Mouse (Mus musculus): ENCODE measurements around the gene Cfd. TPM values are rescaled to one million over a fixed set of nuclear protein-coding genes. Genes with fewer than 3 reads are reported as not detected.
A peak's percentile ranks its signal among the peaks of the same experiment; 100 is the strongest.

Cfd gene
- not detected for total RNA-seq (2021)

DNA sequence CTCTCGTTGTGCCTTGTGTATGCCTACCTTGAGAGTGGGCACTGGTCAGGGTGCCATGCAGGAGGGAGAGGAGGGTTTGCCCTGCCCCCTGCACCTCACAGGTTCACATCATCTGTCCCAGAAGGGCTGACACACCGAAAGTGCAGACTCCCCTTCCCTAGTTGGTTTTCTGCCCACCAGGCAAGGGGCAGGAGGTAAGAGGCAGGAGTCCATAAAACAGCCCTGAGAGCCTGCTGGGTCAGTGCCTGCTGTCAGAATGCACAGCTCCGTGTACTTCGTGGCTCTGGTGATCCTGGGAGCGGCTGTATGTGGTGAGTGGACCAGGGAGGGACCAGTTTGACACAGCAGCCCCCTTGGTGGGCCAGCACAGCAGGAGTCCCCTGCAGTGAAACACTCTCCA, at the start of gene Cfd:
Cfd (plus strand) TSS at position 184 of the 400 bp plus-strand sequence.
- intact Hi-C loops (cut with DNase I): no loop called here

DNA sequence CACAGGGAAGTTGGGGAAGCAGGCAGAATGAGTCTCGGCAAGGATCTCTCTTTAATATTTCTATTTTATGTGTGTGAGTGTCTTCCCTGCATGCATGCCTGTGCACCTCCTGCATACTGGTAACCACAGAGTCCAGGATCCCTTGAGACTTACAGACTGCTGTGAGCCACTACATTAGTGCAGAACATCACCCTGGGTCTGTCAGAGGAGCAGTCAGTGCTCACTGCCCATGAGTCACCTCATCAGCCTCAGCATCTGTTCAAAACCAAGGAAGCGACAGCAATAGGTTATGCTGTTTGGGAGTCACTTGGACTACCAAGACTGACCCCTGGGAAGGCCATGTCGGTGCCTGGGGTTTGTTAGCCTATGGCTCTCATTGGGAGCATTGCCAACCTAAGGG, 48.3 kb upstream of the Cfd start:
- intact Hi-C loops (cut with DNase I): no loop called here
- no peak for DNase-seq (ENCODE audit: extremely low spot score in 1 of 2, low spot score in 2 of 2)

More for the DNA sequence above, at the start of gene Cfd:
- no peak for DNase-seq (ENCODE audit: extremely low spot score in 1 of 2, low spot score in 2 of 2)

DNA sequence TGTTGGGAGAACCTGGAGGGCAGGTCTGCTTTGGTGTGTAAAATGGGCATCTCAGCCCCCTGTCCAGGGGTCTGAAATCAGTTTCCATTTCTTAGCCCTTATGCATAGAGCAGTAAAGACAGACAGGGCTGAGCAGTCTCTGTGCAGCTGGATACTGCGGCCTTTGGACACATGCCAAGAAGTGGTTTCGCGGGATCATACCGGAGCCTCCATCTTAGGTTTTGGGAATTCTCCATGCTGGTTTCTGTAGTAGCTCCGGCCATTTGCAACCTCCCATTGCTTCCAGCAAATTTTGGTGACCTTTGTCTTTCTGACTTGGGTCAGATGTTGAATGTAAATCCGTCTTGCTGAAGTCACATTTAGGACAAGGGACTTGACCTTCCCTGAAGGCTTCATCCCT, 47.2 kb upstream of the Cfd start:
- intact Hi-C loops (cut with DNase I): no loop called here
- DNase-seq (ENCODE audit: extremely low spot score in 1 of 2, low spot score in 2 of 2): peak in 1 of 2 experiments; percentile 62

DNA sequence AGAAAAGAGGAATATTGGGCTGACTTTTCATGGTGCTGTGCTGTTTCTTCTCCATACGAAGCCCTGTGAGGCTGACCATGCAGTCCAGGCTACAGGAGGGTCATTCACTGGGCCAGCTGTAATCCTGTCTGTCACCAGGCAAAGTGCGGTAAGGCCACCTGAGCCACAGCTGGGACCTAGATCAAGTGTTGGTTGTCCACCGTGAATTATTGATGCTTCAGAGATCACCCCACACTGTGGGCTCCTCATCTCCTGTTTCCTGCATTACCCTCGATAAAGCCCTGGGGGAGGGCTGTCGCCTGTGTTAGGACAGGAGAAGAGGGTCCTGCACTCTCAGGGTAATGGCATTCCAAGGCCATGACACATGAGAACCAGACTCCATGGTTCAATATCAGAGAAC, 44.1 kb upstream of the Cfd start:
- DNase-seq (ENCODE audit: extremely low spot score in 1 of 2, low spot score in 2 of 2): no peak
- intact Hi-C loops (cut with DNase I): no loop called here

DNA sequence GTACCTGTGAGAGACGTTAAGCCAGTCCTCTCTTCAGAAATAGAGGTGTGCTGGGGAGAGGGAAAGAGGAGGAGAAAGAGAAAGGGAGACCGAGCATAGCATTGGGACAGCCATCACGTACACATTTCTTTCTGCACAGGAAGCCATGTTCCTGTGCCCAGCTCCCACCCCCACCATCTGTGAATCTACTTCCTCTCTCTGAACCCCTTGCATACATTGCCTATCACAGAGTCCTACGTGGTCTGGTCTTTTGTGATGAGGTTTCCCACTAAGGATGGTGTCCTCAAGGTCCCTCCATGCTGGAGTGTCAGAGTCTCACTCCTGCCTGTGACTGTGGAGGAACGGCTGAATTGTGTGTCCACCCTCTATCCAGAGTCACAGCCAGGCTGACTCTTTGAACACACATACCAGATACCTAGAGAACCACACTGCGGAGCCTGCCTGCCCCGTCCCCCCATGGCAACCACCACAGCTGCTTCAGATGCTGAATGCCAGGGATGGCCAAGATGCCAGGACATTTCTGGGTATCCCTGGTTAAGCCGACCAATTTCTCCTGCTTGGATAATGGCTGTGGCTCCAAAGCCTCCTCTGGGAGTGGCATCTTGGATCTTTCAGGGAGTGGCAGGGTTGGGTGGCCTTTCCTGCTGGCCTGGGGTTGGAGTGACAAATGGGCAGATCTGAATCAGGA, 40.6 kb upstream of the Cfd start:
- no peak for DNase-seq (ENCODE audit: extremely low spot score in 1 of 2, low spot score in 2 of 2)
- intact Hi-C loops (cut with DNase I): no loop called here

DNA sequence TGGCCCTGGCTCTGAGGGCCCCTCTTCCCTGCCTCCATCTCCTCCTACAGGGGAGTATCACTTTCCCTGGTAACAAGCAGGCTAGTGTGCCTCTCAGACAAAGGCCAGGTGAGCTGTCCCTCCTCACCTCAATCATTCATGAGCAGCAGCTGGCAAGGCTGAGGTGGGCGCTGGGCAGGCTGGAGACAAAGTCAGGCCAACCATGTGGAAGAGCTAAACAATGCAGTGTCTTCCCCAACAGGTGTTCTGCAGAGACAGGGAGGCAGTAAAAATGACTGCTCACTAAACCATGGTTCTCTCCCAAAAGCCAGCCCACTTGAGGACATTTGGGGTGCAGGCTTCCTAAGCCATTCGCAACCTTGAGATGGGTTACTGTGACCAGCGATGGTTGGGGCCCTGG, 39.0 kb upstream of the Cfd start:
- intact Hi-C loops (cut with DNase I): no loop called here
- DNase-seq (ENCODE audit: extremely low spot score in 1 of 2, low spot score in 2 of 2): no peak

DNA sequence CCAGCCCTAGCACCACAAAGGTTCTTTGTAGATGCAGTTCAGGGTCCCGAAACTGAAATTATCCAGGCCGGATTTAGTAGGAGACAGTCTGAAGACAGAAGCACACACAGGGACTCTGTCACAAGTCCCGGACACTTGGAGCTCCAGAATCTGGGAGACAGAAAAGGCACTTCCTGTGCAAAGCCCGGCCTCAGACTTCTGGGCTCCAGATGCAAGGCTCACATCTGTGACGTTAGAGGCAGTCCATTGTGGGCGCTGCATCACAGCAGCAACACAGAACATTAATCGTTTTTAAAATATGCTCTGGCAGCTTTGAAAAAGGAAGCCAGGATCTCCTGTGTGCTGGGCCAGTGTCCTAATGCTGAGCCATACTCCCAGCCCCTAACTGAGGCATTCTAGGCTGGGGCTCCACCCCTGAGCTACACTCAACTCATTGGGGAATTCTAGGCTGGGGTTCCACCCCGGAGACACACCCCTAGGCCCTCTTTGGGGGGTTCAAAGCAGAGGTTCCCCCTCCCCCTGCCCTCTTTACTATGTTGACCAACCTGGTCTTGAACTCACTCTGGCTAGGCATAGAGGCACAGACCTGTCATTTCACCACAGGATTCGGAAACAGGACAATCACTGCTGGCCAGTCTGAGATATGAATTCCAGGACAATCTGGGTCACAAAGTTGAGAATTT, 38.4 kb upstream of the Cfd start:
- peak in 1 of 2 experiments; percentile 64 for DNase-seq (ENCODE audit: extremely low spot score in 1 of 2, low spot score in 2 of 2)
- intact Hi-C loops (cut with DNase I): no loop called here

DNA sequence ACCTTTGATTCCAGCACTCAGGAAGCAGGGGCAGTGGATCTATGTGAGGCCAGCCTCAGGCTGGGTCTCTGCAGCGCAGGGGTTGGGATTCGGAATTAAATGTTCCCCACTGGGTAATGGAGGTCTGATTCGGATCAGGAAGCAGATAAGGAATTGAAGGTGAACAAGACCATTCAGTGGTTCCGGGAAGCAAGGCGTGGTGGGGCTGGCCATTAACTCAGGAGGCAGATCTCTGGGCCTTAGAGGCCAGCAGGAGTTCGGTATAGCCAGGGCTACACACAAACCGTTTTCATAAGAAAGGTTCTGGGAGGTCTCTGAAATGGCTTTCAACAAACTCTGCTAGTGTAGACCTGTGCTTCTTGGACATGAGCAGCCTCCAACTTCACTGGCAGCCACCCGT, 37.8 kb upstream of the Cfd start:
- DNase-seq (ENCODE audit: extremely low spot score in 1 of 2, low spot score in 2 of 2): no peak
- intact Hi-C loops (cut with DNase I): no loop called here

DNA sequence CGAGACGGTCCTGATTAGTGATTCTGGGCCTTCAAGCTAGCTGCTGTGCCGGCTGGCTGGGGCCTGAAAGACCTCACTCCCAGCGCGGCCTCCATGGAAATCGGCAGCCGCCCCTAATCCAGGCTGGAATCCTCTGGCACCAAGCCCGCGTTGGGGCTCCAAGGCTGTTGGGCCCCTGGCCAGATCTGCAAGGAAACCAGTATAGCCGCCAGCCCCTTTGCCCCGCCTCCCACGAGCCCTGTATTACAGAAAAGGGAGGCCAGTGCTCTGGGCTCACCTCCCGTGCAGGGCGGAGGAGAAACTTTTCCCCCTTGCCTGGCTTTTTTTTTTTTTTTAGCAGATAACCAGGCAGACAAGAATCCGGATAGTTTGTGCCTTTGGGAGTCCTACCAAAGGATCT, 37.3 kb upstream of the Cfd start:
- intact Hi-C loops (cut with DNase I): no loop called here
- peak; percentile 91 to 98 for DNase-seq (ENCODE audit: extremely low spot score in 1 of 2, low spot score in 2 of 2)

DNA sequence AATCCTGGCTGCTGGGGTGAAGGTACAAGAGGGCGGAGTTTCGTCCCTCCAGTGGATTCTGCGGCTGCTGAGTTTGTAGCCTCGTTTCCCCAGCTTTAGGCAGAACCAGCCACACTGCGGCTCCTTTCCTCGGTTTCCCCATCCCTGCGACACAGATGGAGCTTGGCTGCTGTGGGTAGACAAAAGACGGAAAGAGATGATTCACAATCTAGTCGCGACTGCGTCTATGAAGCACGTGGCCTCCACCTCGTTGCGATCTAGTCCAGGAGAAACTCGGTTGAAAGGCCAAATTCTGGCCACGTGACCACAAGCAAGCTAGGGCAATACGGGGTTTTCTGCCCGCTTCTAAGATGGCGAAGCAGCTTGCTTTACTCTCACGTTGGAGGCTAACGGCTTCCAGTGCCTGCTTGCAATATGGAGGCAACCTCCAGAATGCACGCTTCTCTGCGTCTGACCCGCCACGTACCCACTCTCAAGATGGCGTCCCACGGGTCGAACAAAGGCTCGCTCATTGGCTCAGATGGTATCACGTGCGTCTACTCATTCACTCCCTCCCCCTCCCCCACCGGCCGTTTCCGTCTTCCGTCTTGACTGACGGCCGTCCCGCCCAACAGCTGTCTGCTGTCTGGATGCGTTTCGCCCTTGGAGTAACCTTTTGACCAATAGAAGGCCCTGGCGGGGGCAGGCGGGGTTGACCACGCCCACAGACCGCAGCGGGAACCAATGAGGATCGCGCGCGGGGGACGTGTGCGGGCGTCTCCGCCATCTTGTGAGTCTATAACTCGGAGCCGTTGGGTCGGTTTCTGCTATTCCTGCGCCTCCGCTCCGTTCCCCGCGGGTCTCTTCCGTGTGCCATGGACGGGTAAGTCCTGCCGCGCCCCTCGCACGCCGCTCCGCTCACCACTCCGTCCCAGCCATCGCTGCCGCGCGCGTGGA, 36.5 kb upstream of the Cfd start, which contains the start of gene Ptbp1:
Ptbp1 (plus strand) TSS at position 568 of the 936 bp plus-strand sequence.
- peak; percentile 99 to 100 for DNase-seq (ENCODE audit: extremely low spot score in 1 of 2, low spot score in 2 of 2)
- intact Hi-C loops (cut with DNase I): no loop called here

DNA sequence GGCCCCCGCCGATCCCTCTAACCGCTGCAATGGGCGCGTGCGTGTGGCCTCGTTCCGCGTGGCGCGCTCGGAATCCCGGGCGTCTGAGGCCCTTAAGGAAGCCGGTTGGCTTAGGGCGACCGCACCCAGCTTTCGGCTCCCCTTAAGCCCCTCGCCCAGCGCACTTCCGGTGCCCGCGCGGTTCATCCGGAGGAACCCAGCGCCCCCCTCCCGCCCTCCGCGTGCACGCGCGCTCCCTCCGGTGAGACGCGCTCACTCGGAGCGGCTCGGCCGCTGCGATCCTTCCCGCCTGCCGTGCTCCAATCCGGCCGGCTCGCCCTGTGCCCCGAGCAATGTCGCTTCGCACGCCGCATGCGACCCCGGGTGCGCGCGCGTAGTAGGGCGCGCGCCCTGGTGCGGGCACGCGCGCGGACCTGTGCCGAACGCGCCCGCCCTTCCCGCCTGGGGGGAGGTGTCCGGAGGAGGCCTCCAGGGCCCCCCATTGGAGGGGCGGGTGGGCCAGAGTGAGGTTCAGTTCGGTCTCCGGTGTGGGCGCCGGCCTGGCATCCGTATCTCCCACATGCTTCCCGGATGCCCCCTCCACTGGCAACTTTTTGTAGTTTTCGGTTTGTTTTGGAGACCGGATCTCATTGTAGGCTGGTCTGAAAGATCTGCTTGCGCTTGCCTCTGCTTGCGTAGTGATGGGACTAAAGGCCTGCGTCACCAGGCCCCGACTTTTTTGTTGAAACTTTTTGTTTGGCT, 35.7 kb upstream of the Cfd start:
- peak in 1 of 2 experiments; percentile 87 for DNase-seq (ENCODE audit: extremely low spot score in 1 of 2, low spot score in 2 of 2)
- intact Hi-C loops (cut with DNase I): no loop called here

DNA sequence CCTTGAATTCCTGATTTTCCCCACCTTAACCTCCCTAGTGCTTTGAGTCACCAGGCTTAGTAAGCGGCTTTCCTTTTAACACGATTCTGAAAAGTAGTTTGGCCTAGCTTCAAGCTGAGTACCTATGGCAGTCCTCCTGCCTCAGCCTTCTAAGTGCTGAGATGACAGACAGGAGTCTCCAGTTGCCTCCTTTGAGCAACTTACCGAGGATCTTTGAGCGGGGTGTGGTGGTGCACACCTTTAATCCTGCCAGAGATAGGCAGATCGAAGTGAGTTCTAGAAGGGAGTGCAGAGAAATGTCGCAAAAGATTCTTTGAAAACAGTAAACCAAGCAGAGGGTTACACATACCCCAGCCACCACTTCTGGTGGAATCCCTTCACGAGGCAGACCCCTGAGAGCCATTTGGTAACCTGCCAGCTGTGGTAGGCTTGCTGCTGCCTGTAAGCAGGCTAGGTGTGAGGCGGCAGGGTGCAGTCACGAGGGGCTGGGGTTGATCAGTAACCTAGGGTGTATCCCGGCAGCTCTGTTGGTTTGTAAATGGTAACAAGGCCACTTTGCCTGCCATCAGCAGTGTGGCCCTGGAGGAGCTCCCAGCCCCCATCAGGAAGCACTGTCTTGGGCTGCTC, 35.0 kb upstream of the Cfd start:
- intact Hi-C loops (cut with DNase I): no loop called here
- DNase-seq (ENCODE audit: extremely low spot score in 1 of 2, low spot score in 2 of 2): no peak

DNA sequence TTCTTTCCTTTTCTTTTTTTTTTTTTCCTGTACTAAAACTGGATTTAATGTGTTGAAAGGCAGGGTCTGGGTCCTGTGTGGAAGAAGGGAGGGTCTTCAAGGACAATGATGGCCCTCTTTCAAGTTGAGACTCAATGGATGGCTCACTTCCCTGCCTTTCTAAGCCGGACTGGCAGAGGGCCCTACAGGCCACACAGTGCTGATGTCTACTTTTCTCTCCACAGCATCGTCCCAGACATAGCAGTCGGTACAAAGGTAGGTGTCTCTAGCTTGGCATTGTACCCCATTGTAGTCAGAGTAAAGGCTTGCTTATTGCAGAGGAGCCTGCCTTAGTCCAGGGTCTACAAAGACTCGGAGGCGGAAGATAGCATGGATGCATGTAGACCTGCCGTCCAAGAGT, 34.4 kb upstream of the Cfd start:
- intact Hi-C loops (cut with DNase I): no loop called here
- DNase-seq (ENCODE audit: extremely low spot score in 1 of 2, low spot score in 2 of 2): no peak

DNA sequence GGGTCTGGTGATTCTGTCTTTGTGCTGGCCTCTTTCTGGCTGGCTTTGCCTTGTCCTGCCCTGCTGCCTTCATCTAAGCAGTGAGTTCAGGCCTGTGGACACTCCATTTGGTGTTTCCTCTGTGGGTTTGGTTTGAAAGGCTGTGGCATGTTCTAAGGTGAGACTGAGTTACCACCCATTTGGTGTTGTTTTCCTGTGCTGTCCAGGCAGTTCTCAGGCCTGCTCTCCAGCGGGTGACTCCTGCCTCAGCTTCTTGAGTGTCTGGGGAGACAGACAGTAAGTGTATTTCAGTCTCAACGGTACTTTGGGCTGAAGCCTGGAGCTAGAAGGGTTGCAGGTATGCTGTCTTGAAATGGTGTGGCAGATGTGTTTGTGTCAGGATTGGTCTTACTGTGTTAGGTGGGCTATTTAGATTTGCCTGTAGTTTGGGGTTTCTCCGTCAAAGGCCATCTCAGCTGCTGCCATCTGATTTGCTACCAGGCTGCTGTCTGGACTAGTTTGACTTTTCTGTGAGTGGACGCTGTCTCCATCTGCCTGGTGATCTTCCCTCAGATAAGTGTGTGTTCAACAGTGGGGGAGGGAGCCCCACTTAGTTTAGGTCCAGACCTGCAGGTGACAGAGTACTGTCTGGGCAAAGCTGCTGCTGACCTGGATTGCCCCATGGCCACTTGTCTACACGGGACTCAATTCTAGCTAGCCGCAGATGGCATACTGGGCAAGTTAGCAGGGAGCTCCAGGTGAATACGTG, 33.8 kb upstream of the Cfd start:
- DNase-seq (ENCODE audit: extremely low spot score in 1 of 2, low spot score in 2 of 2): no peak
- intact Hi-C loops (cut with DNase I): no loop called here

DNA sequence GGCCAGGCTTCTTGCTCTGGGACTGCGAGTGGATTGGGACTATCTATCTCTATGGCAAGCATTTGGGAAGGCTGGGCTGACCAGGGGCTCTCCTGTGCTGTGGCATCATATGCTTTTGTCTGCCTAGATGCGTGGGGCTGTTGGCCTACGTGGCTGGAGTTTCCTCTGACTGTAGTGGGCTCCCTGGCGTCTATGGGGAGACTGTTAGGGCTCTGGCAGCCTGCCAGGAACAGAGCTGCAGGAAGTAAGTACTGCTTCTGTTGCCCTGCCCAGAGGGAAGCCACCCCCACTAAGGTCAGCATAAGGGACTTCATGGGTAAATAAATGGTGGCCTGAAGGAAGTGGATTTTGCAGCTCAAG, 33.2 kb upstream of the Cfd start:
- intact Hi-C loops (cut with DNase I): no loop called here
- peak in 1 of 2 experiments; percentile 92 for DNase-seq (ENCODE audit: extremely low spot score in 1 of 2, low spot score in 2 of 2)

DNA sequence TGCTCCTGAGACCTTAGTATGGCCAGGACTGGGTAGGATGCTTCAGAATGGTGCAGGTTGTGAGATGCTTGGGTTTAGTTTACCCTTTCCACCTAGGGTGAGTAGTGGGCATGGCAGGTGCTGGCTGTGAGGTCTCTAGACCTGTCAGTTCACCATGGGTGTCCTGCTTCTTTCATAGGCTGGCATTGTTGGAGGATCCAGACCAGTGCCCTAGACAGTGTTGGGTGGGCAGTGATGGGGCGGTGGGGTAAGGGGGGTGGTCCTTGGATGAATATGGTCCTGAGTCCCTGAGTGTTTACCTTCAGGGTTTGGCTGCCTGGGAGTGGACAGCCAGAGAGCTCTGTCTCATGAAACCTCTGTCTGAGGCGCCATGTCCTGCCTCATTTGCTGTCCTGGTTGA, 32.8 kb upstream of the Cfd start:
- no peak for DNase-seq (ENCODE audit: extremely low spot score in 1 of 2, low spot score in 2 of 2)
- intact Hi-C loops (cut with DNase I): no loop called here

DNA sequence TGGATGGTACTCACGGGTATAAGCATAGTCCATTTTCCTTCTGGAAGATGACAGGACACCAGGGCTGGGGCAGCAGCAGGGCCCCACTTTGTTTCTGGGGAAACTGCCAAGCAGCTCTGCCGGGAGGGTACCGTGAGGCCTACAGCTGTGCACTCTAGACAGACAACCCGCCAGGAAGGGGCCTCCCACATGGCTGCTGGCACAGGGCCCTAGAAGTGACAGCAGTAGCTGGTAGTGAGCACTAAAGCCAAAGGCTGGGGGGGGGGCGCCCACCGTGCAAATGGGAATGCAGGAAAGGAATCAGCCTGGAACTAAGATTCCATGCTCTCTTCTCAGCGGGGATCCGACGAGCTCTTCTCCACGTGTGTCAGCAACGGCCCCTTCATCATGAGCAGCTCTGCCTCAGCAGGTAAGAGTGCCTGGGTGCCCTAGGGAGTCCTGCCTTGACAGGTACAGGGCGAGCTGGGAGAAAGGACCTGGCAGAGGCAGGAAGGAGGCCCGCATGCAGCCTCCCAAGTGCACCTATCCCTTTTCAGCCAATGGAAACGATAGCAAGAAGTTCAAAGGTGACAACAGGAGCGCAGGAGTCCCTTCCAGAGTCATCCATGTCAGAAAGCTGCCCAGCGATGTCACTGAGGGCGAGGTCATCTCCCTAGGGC, 32.1 kb upstream of the Cfd start:
- intact Hi-C loops (cut with DNase I): no loop called here
- peak; percentile 80 to 90 for DNase-seq (ENCODE audit: extremely low spot score in 1 of 2, low spot score in 2 of 2)

Measured in left cerebral cortex, postnatal 10 days (tissue).